7 mouse cellular contexts compared by ENCODE assay signal in genomic region chr17:12916588-12917380, GRCm38 (mm10). TPM values are rescaled to one million over a fixed set of nuclear protein-coding genes. Genes with fewer than 3 reads are reported as not detected.
DNase-seq lines count a peak whose midpoint lies in the region; ATAC-seq and TF ChIP-seq lines count a peak whose summit lies in the region.

No protein-coding gene starts in this region.

- H3K27me3 ChIP-seq in embryonic facial prominence, embryonic 13.5 days: no peaks in the 10 kb centered on the region
- H3K27me3 ChIP-seq in intestine, embryonic 14.5 days (replicated peaks; ENCODE audit: control insufficient read depth, insufficient read depth, low read length): no peaks in the 10 kb centered on the region

- peak overlapping the region; percentile 99 for H3K9ac ChIP-seq in embryonic facial prominence, embryonic 13.5 days
- peak overlapping the region; percentile 90 for H3K9ac ChIP-seq in intestine, embryonic 14.5 days (ENCODE audit: low read length)

- WGBS in lung, adult 2 months: 1% methylated on average over 40 of the region's 40 CpGs
- under 1% methylated on average over 40 of the region's 40 CpGs for WGBS in embryonic facial prominence, embryonic 13.5 days
- under 1% methylated on average over 40 of the region's 40 CpGs for WGBS in intestine, embryonic 14.5 days

- H3K4me3 ChIP-seq in lung, adult 2 months (replicated peaks; ENCODE audit: extremely low read depth, low read depth, low read length): peak overlapping the region; percentile 89
- peak overlapping the region; percentile 92 for H3K4me3 ChIP-seq in embryonic facial prominence, embryonic 13.5 days
- H3K4me3 ChIP-seq in intestine, embryonic 14.5 days (ENCODE audit: low read depth, low read length): peak overlapping the region; percentile 76

- H3K27ac ChIP-seq in embryonic facial prominence, embryonic 13.5 days: peak overlapping the region; percentile 92
- H3K27ac ChIP-seq in intestine, embryonic 14.5 days (ENCODE audit: low read depth): peak overlapping the region; percentile 79

- peaks cover 59% of the 10 kb centered on the region for H3K36me3 ChIP-seq in embryonic facial prominence, embryonic 13.5 days
- H3K36me3 ChIP-seq in intestine, embryonic 14.5 days (ENCODE audit: control insufficient read depth, insufficient read depth, low read length): peaks cover 59% of the 10 kb centered on the region

- no peaks in the 10 kb centered on the region; the same call in 1 of the 2 replicates for H3K4me1 ChIP-seq in lung, adult 2 months (ENCODE audit: control insufficient read depth, insufficient read depth, low read length)
- H3K4me1 ChIP-seq in embryonic facial prominence, embryonic 13.5 days: peaks cover 8% of the 10 kb centered on the region; the same call in 1 of the 2 replicates
- H3K4me1 ChIP-seq in intestine, embryonic 14.5 days (replicated peaks; ENCODE audit: control insufficient read depth, insufficient read depth, low read length): peaks cover 10% of the 10 kb centered on the region; the same call in 1 of the 2 replicates

- no peak for TF ChIP-seq POLR2A in lung, adult 2 months (IDR thresholded peaks at IDR 0.05; ENCODE audit: borderline replicate concordance, extremely low read depth, low read depth, low read length)

- no peak for TF ChIP-seq CTCF in lung, adult 2 months (IDR thresholded peaks at IDR 0.05; ENCODE audit: insufficient read depth, low read length)

- no peak for DNase-seq in lung, adult 2 months
- DNase-seq in lung, postnatal 4 days: no peak
- peak; percentile 55 for DNase-seq in T-cell, adult 2 months (ENCODE audit: low spot score)
- DNase-seq in intestine, embryonic 14.5 days (ENCODE audit: low spot score): no peak
- peak; percentile 37 for DNase-seq in lung, postnatal 14 days
- DNase-seq in spleen, postnatal 14 days (ENCODE audit: low spot score in 2 of 2): peak; percentile 27 to 38

- peak; percentile 43 for ATAC-seq in embryonic facial prominence, embryonic 13.5 days (ENCODE audit: insufficient number of reproducible peaks, insufficient read depth, low FRiP score, low TSS enrichment, low read depth)
- ATAC-seq in intestine, embryonic 14.5 days (replicated peaks; ENCODE audit: low FRiP score, low TSS enrichment, low read depth): peak; percentile 67

- H3K9me3 ChIP-seq in embryonic facial prominence, embryonic 13.5 days: no peaks in the 10 kb centered on the region
- no peaks in the 10 kb centered on the region for H3K9me3 ChIP-seq in intestine, embryonic 14.5 days (ENCODE audit: control insufficient read depth, low read length)

- peak overlapping the region; percentile 77 for H3K4me2 ChIP-seq in embryonic facial prominence, embryonic 13.5 days
- H3K4me2 ChIP-seq in intestine, embryonic 14.5 days (ENCODE audit: low read length): peak overlapping the region; percentile 75

RNA-seq across cellular contexts. Expression of gene Mrpl18, which starts 0.6 kb away (rescaled TPM):
- 18.8 and 19.3 TPM in 2 replicates for polyA plus RNA-seq in lung, adult 2 months (2012; rRNA removed)
- polyA plus RNA-seq in embryonic facial prominence, embryonic 13.5 days (2015; fragmentation: Nextera tagmentation; extraction: Ambion mirVana): 136 and 172 TPM in 2 replicates
- 168 TPM in 2 replicates for polyA plus RNA-seq in intestine, embryonic 14.5 days (2014; fragmentation: Nextera tagmentation; extraction: Ambion mirVana)

RNA-seq across cellular contexts. Expression of gene Tcp1, which starts 1.3 kb away (rescaled TPM):
- 39.7 and 47.7 TPM in 2 replicates for polyA plus RNA-seq in lung, adult 2 months (2012; rRNA removed)
- 429 and 454 TPM in 2 replicates for polyA plus RNA-seq in embryonic facial prominence, embryonic 13.5 days (2015; fragmentation: Nextera tagmentation; extraction: Ambion mirVana)
- 447 and 471 TPM in 2 replicates for polyA plus RNA-seq in intestine, embryonic 14.5 days (2014; fragmentation: Nextera tagmentation; extraction: Ambion mirVana)

RNA-seq across cellular contexts. Expression of gene Pnldc1, which starts 6.8 kb away (rescaled TPM):
- 1.3 and 1.9 TPM in 2 replicates for polyA plus RNA-seq in lung, adult 2 months (2012; rRNA removed)
- 1.8 and 3.5 TPM in 2 replicates for polyA plus RNA-seq in embryonic facial prominence, embryonic 13.5 days (2015; fragmentation: Nextera tagmentation; extraction: Ambion mirVana)
- 0.65 and 1.4 TPM in 2 replicates for polyA plus RNA-seq in intestine, embryonic 14.5 days (2014; fragmentation: Nextera tagmentation; extraction: Ambion mirVana)

RNA-seq across cellular contexts. Expression of gene Acat3, which starts 23.6 kb away (rescaled TPM):
- 0.24 and 0.51 TPM in 2 replicates for polyA plus RNA-seq in lung, adult 2 months (2012; rRNA removed)
- polyA plus RNA-seq in embryonic facial prominence, embryonic 13.5 days (2015; fragmentation: Nextera tagmentation; extraction: Ambion mirVana): 0.65 and 1.5 TPM in 2 replicates
- 0.81 and 1.1 TPM in 2 replicates for polyA plus RNA-seq in intestine, embryonic 14.5 days (2014; fragmentation: Nextera tagmentation; extraction: Ambion mirVana)

RNA-seq across cellular contexts. Expression of gene Mrgprh, which starts 41.0 kb away (rescaled TPM):
- polyA plus RNA-seq in lung, adult 2 months (2012; rRNA removed): 0.09 and 0.31 TPM in 2 replicates
- not detected in 2 replicates for polyA plus RNA-seq in embryonic facial prominence, embryonic 13.5 days (2015; fragmentation: Nextera tagmentation; extraction: Ambion mirVana)
- polyA plus RNA-seq in intestine, embryonic 14.5 days (2014; fragmentation: Nextera tagmentation; extraction: Ambion mirVana): not detected in 2 replicates

Comparison
In these comparisons a context has a peak if more than half of its experiments do, and no peak if none do; other contexts are left out.
1. DNase-seq: peak in T-cell, adult 2 months (single experiment), lung, postnatal 14 days (single experiment) and spleen, postnatal 14 days (2 of 2); none in lung, adult 2 months (single experiment), lung, postnatal 4 days (0 of 2) and intestine, embryonic 14.5 days (single experiment).
2. Peak in every context shown above with its lines, with median percentiles within 50 percentile points of each other: H3K4me3 ChIP-seq.